Mouse (Mus musculus) MEL-GATA-1-ER (cell line): ENCODE results near the gene Rims1.

Source experiments
- DNase-seq: peaks from one replicate; pipeline ENCODE4 v3.0.0-alpha.2; 2012; ENCODE audit warnings: low read depth; ENCODE audit errors: extremely low read depth

The Rims1 gene

GRCm38 (mm10) chr1:22695046-22695445, 110.7 kb downstream of the Rims1 start:
- no peak for DNase-seq

GRCm38 (mm10) chr1:22694514-22694913, 111.3 kb downstream of the Rims1 start:
- no peak for DNase-seq

GRCm38 (mm10) chr1:22683455-22683854, 122.3 kb downstream of the Rims1 start:
- no peak for DNase-seq

GRCm38 (mm10) chr1:22664196-22664595, 141.6 kb downstream of the Rims1 start:
- no peak for DNase-seq

GRCm38 (mm10) chr1:22661825-22662224, 144.0 kb downstream of the Rims1 start:
- DNase-seq, result no peak

- no peak for DNase-seq
These were observed 149.8 kb downstream of the Rims1 start for GRCm38 (mm10) chr1:22655983-22656382.

GRCm38 (mm10) chr1:22654903-22655302, 150.9 kb downstream of the Rims1 start:
- no peak for DNase-seq

- DNase-seq, result no peak
These were observed 155.2 kb downstream of the Rims1 start for GRCm38 (mm10) chr1:22650588-22650987.

- DNase-seq, result no peak
These were observed 156.4 kb downstream of the Rims1 start for GRCm38 (mm10) chr1:22649432-22649831.

GRCm38 (mm10) chr1:22645257-22645656, 160.5 kb downstream of the Rims1 start:
- no peak for DNase-seq

GRCm38 (mm10) chr1:22640568-22640967, 165.2 kb downstream of the Rims1 start:
- no peak for DNase-seq

GRCm38 (mm10) chr1:22639702-22640101, 166.1 kb downstream of the Rims1 start:
- DNase-seq, result no peak

- no peak for DNase-seq
These were observed 171.9 kb downstream of the Rims1 start for GRCm38 (mm10) chr1:22633871-22634270.

GRCm38 (mm10) chr1:22632551-22632950, 173.2 kb downstream of the Rims1 start:
- no peak for DNase-seq

- DNase-seq, result no peak
These were observed 173.8 kb downstream of the Rims1 start for GRCm38 (mm10) chr1:22631991-22632390.

- no peak for DNase-seq
These were observed 176.8 kb downstream of the Rims1 start for GRCm38 (mm10) chr1:22629011-22629410.

- no peak for DNase-seq
These were observed 178.8 kb downstream of the Rims1 start for GRCm38 (mm10) chr1:22627013-22627412.

- no peak for DNase-seq
These were observed 179.5 kb downstream of the Rims1 start for GRCm38 (mm10) chr1:22626295-22626694.

- DNase-seq, result no peak
These were observed 185.0 kb downstream of the Rims1 start for GRCm38 (mm10) chr1:22620827-22621226.

GRCm38 (mm10) chr1:22615601-22616000, 190.2 kb downstream of the Rims1 start:
- no peak for DNase-seq

- DNase-seq, result no peak
These were observed 192.2 kb downstream of the Rims1 start for GRCm38 (mm10) chr1:22613609-22614008.

GRCm38 (mm10) chr1:22604329-22605044, 201.3 kb downstream of the Rims1 start:
- no peak for DNase-seq

- no peak for DNase-seq
These were observed 209.6 kb downstream of the Rims1 start for GRCm38 (mm10) chr1:22596197-22596596.

- DNase-seq, result no peak
These were observed 211.0 kb downstream of the Rims1 start for GRCm38 (mm10) chr1:22594841-22595240.
